Mouse (Mus musculus): Measurements from ENCODE around the gene Pip5k1b.

Pip5k1b gene

DNA sequence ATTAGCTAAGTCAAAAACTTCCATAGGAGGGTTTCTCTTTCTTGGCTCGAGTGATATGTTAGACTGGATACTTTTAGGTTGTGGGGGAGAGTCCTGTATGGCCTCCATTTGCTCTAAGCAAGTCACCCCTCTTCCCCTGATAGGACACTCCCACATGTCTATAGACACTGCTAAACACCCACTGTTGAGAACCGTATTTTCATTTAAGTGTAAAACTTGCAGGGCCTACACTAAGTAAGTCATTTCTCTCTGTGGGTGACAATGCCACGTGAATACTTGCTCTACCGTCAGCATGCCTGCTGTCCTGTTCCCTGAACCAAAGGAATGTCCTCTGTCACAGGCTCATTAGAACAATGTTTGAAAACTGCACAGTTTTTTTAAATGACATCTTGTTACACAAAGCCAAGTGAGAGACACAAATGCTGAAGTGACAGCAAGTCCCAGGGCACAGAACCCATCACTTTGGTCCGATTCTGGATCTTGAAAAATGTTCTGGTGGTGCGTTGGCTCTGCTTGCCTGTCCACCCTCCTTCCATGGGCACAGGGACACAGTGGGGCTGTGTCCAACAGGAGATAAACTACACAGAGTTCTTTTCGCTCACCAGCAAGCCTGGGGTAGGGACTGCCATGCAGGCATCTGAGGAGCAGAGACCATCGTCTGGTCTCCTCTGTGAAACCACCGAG lies 138.6 kb downstream of the Pip5k1b start:
- no peak for DNase-seq (ENCODE audit: low read depth, low spot score)

DNA sequence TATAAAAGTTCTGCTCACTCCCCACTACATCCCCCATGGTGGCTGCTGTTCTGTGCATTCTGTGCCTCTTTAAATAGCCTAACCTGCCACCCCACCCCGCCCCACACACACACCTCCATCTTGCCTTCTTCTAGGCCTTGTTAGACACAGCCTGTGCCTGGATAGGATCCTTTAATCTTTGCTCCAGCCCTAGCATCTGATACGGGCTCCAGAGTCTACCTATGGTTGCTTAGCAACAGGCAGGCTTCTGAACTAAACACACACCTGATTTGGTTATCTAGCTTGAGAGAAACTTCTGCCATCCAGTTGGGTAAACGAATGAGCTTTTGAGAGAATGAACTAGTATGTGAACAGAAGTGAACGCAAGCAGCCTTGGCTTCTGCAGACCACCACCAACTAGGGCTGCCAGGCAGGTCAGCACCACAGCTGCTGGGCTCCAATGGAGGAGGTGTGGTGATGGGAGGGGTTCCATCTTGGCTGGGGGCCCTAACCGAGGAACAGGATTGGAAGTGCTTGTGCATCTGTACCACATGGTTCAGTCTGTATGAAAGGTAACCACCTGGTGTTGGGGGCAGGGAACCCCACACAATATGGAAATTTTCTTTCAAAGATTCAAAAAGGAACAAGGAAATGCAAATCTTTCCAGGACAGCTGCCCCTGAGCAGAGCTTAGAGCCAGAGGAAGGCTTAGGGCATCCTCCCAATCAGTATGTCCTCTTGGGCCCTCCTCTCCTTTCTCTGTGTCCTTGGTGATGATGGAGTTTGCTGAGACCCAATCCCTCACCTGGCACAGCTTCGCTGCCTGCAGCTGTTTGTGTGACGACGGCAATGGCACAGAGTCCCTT lies 139.7 kb downstream of the Pip5k1b start:
- no peak for DNase-seq (ENCODE audit: low read depth, low spot score)

DNA sequence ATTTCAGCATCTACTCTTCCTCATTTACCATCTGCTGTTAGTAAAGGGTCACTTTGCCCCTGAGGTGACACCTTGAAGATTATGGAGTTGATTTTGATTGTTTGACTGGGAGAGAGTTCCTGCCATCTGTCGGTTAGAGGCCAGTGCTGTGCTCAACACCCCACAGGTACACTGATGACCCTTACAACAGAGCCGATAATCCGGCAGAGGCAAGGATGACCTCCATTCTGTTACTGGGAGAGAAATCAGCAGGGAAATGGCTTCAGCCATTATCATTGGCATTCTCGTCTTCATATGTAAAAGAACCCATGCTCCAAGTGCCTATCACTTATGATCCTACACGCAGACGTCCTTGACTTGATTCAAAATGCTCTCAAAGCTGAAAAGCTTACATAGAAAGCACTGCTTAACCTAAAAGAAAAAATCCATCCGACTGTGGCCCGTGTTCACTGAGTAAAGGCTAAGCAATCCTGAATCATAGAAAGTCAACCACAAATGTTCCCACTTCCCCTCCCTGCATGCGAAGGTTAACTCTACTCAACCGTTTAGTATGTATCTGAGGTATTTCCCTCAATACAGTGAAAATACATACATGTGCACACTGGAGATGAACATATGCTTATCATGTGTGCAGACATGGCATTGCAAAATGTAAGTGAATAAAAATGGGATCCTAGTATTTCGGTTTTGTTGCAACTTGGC lies 146.7 kb downstream of the Pip5k1b start:
- no peak for DNase-seq (ENCODE audit: low read depth, low spot score)

DNA sequence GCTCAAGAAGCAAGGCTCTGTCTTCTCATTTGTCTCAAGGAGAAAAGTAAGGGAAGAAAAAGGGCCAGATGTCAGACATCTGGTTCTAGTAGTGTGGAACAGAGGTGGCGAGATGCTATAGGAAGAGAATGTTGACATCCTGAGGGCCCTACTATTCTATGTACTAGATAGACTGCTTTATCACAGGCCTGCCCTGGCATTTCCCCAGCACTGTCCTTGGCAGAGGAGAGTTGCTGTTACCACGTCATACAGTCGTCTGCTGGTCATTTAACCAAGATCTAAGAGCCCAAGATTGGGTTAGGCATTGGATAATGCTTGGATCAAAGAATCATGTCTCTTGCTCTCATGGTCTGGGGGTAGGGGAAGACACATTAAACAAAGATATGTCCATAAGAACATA lies 151.0 kb downstream of the Pip5k1b start:
- DNase-seq (ENCODE audit: low read depth, low spot score), result no peak

DNA sequence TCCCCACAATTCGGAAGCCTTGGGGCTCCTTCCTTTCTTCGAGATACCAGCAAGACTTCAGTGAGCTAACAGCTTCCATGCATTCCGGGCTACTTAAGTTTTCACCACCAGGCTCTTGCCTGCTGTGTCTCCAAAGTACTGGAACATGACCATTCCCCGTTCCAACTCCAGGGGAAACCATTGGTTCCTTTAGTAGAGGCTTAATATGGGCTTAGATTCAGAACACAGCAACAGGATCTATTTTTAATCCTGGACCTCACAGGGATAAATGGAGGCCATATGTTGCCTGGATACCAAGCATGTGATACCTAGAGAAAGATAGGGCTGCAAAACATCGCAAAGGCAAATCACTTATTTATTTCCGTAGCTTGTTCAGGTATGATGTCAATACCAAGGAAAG lies 152.4 kb downstream of the Pip5k1b start:
- no peak for DNase-seq (ENCODE audit: low read depth, low spot score)

DNA sequence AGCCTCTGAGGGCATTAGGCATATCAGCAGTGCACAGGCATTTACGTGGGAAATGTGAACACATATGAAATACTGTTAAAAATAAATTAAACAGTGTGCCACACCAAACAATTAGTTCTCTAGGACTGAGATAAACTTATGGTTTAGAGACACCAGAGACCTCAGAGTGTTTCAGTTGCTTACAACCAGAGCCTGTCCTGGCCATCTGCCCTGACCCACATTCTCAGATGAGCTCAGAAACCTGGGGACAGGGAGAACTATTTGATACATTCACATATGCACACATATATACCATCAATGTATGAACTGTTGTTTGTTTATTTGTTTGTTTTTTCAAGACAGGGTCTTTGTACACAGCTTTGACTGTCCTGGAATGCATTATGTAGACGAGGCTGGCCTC lies 161.8 kb downstream of the Pip5k1b start:
- no peak for DNase-seq (ENCODE audit: low read depth, low spot score)

DNA sequence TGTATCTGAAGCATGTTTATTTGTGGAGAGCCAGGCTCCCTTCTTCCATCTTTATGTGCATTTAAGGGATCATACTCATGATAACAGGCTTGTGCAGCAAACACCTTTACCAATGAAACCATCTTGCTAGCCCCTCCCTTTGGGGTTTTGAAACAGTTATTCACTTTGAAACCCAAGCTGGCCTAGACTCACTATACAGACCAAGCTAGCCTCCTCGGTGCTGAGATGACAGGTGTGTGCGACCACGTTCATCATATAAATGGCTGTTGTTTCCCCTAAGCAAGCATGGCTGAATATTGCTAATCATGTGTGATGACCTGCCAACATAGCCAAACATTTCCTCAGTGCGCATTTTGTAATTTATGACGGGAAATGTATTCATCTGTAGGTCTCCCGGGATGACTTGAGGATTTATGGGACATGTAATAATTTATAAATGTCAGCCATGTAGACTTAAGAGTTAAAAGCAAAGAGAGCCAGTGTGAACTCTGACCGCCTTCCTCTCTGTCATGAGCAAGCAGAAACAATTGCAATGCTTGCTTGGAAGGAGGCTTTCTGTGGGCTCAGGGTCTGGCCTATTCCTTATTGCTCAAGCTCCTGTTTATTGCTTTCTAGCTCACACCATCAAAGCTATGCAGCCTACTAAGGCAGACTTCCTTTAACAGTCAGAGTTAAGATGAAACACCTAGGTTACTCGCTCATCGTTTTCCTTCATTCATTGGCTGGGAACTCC lies 164.0 kb downstream of the Pip5k1b start:
- no peak for DNase-seq (ENCODE audit: low read depth, low spot score)

DNA sequence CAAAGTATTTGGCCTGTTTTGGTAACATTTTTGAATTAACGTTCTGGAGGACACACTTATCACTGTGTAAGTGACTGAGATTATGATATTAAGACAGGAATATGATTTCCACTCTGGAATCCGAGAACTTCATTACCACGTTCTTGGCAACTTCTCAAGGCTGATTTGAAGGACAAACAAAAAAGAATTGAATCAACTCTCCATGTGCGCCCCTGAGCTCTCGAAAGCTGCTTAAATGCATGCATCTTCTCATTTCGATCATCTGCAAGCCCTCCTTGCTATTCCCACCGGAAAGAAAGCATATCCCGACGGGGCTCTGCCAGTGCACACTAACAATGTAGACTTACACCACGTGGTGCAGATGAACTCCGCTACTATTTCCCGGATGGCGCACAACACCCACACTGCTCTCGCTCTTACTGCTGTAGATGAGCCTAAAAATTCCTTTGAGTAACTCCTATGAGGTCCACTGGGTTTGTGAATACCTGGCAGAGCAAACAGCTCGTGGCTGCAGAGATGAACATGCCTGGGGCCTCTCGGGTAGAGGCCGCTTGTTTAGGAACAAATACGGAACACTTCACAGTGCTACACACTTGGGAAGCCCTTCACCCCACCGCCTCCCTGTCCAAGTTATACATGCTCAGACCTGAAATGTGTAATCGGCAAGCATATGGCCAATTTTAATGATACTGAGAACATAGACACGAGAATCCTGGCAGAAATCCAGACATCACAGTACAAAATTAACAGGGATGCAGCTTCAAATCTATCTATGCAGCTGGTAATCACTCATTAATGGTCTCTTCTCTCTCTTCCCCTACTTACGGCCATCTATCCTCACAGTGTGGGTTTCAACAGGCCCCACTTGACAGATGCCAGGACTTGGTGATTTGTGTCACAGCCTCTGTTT lies 168.5 kb downstream of the Pip5k1b start:
- no peak for DNase-seq (ENCODE audit: low read depth, low spot score)

DNA sequence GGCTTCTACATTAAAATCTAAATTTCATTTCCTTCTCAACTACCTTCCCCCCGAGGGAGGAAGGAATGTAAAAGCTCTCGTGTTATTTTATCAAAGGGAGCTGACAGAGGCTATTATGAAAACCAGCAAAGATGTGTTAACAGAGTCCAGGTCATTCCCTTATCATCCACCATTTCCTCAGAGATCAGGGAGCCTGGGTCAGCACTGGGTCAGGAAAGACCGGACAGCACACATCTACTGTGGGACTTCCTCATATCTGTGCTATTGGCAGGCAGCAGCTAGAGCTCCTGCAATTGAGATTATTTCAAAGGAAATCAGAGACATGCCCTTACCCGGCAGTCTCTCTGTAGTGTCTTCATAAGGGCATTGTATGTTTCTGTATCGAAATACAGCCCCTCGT lies 177.2 kb downstream of the Pip5k1b start:
- no peak for DNase-seq (ENCODE audit: low read depth, low spot score)

DNA sequence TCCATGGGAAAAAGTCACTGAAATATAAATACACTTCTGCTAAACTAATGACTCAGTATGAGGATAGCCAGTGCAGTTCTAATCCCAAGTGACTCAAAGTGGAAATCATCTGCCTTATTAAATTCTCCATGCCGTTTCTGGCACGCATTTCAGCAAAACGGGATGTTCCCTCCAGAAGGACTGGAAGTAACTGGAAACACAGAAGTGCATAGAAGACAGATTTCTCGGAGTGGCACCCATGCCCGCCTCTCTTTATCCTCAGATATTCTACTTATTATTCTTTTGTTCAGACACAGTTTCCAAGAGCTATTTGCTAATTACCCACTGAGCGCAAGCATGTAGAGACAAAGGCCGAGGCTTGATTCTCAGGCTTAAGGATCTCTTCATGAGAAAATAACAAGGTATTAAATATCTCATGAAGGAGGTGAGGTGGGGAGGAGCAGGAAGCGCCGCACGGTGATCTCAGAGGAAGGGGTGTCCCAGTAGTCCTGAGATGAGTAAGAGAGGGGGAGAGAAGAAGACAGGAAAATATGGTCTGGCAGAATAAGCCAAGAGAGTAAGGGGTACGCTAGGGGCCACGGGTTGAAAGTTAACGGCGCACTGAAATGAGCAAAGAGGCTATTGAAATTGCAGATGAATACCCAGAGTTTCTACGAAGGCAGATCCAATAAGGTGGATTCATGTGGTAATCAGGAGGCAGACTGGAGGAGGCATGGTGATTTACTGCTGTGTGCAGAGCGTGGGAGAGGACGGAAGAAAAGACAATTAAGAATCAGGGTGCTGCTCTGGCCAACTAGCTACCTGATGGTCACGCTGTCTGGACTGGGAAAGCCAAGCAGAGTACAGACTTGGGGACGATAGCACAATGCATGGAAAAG lies 183.7 kb downstream of the Pip5k1b start:
- DNase-seq (ENCODE audit: low read depth, low spot score), result no peak

DNA sequence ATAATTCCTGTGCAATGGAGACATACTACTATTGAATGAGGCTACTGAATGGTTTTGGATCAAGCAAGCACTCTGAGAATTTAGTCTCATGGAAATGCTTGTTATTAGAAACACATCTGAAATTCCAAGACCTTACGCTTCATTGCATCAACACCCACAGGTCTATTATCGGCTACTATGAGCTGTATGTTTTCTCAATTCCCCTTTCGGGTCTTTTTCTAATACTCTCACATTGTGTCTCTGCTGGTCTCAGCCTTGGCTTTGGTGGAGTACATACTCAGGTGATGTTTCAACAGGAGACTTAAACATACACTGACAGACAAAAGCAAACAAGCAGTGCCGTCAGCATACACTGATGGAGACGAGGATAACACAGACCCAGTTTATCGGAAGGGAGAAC lies 187.3 kb downstream of the Pip5k1b start:
- no peak for DNase-seq (ENCODE audit: low read depth, low spot score)

DNA sequence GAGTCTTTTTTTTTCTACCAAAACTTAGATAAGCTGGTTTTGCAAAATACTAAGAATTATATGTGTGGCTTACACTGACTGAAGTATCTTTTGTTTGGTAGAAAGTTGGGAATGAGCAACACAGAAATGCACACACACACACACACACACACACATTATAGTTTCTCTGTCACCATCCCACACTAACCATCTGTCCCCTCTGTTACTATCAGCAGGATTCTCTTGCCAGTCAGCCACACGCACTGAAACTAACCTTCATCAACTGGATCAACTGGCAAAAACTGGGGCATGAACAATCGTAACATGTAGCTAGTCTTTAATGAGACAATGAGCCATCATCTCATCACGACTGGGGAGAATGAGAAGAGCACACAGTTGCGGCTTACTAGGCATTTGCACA lies 187.9 kb downstream of the Pip5k1b start:
- DNase-seq (ENCODE audit: low read depth, low spot score), result no peak

DNA sequence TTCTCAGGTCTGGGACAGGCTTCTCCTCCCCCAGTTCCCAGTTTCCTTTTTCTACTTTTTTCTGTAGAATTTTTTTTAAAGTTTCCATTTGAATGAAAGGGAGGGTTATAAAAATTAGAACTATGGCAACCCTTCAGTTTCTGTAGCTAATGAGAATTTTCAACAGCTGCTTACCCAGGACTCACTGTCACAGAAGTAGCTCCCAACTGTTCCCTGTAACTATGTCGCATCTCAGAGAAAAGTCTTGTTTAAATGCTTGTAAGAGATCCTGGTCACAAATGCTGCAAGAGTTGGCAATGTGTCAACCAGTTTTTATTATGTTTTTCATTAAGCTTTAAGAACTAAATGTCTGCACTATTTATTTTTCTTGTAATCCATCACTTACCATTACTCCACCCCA lies 188.9 kb downstream of the Pip5k1b start:
- DNase-seq (ENCODE audit: low read depth, low spot score), result no peak

DNA sequence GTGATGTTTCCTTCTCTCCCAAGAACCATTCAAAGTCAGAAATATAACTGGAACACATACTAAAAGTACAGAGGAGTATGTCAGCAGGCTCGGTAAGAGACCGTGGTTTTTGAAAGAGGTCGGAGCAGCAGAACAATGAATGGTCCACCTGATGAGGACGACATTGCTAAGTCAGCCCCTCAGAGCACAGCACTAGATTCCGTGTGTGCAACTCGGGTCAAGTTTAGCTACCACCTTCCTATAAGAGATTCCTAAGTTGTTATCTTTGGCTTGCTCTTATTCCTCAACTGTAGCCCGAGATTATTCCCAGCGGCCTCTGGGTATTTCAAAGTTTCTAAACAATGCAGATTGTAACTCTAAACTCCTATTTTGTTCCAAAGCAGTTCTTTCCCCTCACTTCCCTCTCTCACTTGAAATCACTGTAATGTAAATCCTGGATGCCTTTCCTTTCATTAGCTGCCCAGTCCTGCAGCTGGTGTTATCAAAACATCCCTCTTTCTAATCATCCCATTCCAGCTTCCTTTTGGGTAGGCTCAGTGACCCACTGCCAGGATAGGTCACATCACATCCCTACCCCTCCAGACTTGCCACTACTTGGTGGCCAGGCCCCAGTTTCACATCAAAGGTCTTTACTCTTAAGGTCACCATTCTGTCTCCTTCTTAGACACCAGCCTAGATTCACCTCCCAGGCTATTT lies 192.9 kb downstream of the Pip5k1b start:
- no peak for DNase-seq (ENCODE audit: low read depth, low spot score)

DNA sequence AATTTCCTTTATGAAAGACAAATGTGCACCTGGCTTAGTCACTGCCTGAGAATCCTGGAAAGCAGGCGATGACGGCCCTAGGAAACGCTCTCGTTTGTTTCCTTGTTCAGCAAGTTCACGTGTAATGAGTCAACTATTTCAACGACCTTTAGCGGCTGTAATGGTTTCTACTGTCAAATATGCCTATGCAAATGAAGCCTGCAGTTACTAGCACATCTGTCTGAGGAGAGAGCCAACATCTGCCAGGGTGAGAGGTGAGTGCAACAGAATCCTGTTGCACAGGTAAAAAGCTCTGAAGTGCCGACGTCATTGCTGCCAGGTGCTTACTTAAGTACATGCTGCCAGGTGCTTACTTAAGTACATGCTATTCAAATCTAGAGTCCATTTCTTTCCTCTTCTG lies 196.4 kb downstream of the Pip5k1b start:
- no peak for DNase-seq (ENCODE audit: low read depth, low spot score)

DNA sequence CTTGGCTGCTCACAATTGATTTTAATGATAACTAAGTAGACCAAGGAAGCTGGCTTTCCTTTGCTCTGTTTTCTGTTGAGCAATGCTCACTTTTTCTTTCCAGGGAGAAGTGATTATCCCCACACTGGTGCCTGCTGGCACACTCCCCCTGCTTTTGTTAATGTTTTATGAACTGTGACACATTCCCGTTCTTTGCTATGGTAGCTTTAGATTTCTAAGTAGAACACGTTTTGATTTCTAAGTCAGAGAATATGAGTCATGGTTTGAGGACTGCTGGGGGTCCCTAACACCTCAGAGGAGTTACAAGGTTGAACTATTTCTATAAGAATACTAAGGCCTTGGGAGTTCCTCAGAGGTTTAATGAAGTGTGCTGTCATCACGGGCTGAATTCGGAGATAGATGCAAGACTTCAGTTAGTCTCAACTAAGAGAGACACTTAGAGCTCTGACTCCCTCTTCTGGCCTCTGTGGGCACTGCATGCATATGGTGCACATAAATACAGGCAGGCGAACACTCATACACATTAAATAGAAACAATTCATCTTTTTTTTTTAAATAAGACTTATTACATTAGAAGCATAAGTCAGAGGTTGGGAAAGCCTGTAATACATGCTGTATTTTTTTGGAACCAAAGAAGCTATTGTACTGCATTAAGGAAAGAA lies 203.2 kb downstream of the Pip5k1b start:
- no peak for DNase-seq (ENCODE audit: low read depth, low spot score)

DNA sequence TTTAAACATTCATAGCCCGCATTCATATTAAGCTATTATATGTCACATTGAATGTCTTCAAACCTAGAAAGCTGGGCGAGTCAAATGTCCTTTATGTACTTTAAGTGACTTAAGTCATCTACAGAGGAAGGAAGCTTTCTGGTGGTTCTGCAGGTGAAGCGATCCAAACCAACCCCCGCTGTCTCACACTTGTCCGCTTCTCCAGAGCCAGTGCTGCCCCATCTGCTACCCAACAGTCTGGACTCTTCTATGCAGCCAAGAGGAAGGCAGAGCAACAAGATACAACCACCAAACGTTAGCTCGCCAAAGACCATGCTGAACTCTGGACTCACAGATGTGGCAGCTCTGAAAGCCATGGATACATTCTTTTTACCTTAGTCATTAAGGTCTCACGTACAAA lies 211.2 kb downstream of the Pip5k1b start:
- DNase-seq (ENCODE audit: low read depth, low spot score), result no peak

DNA sequence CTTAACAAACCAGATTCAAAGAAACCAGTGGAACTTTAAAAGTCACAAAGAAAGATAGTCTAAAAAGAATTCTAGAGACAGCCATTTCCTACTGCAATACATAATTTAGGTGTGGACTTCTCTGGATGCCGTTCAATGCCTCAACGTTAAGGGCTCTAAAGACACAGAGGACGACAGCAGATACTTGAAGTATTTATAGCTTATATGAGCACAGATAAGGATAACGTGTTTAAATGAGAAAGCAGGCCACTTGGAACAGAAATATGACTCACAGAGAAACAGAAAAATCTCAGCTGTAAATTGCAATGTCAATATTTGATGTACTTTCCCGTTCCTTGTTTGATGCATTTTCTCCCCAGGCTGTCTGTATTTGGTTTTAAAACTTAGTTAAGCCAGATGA lies 212.9 kb downstream of the Pip5k1b start:
- DNase-seq (ENCODE audit: low read depth, low spot score), result no peak

Measured in retina, adult 2 months (tissue).